Comparison of ENCODE assay signal across 9 mouse cellular contexts in the genomic region with DNA sequence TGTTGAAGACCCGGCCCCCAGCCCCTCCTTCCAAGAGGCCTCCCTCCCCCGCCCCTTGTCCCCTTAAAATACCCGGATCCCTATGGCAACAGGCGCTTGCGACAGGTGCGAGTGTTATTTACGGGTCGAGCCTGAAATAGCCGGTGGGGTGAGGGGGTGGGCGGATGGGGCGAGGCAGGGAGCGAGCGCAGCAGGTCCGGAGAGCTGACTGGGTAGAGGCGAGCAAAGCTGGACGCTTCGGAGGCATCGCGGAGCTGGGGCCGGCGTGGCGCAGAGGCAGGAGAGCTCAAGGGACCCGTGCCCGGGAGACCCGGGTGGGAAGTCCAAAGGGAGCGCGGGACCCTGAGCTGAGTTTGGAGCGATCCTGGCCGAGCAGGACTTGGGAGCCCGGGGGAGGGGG. TPM values are rescaled to one million over a fixed set of nuclear protein-coding genes. Genes with fewer than 3 reads are reported as not detected.
A peak's percentile ranks its signal among the peaks of the same experiment; 100 is the strongest.
DNase-seq lines count a peak whose midpoint lies in the region; ATAC-seq and TF ChIP-seq lines count a peak whose summit lies in the region.
"Had no signal": no experiment of that assay in that cellular context is flagged by ENCODE, and none has a peak within 500 bp of the region (broad histone marks: within the 10 kb centered on the region; RNA-seq: fewer than 3 reads in every experiment).

No protein-coding gene starts in this region.

- H3K4me1 ChIP-seq in lung, embryonic 16.5 days (replicated peaks; ENCODE audit: control insufficient read depth, insufficient read depth, low read length), result no peaks in the 10 kb centered on the region
- H3K4me1 ChIP-seq in forebrain, embryonic 13.5 days, result peaks cover 8% of the 10 kb centered on the region; the same call in 1 of the 2 replicates
- no peaks in the 10 kb centered on the region for H3K4me1 ChIP-seq in hindbrain, postnatal 0 days (ENCODE audit: insufficient read depth, low read length)
- no peaks in the 10 kb centered on the region for H3K4me1 ChIP-seq in kidney, adult 2 months (ENCODE audit: control insufficient read depth, insufficient read depth, low read length)
- H3K4me1 ChIP-seq: liver, embryonic 15.5 days had no signal

- no peak overlapping the region for H3K27ac ChIP-seq in lung, embryonic 16.5 days (ENCODE audit: low read length)
- no peak overlapping the region for H3K27ac ChIP-seq in forebrain, embryonic 13.5 days
- H3K27ac ChIP-seq in hindbrain, postnatal 0 days, result no peak overlapping the region
- no peak overlapping the region for H3K27ac ChIP-seq in kidney, adult 2 months (ENCODE audit: insufficient read depth, low read depth, low read length)
- H3K27ac ChIP-seq: liver, embryonic 15.5 days had no signal

- 0 out of 2 replicates have a peak overlapping the region, but pooled peaks have one; percentile 5 for H3K4me3 ChIP-seq in lung, embryonic 16.5 days (ENCODE audit: low read length)
- peak overlapping the region; percentile 28 for H3K4me3 ChIP-seq in forebrain, embryonic 13.5 days
- peak overlapping the region; percentile 26 for H3K4me3 ChIP-seq in hindbrain, postnatal 0 days (ENCODE audit: low read length)
- no peak overlapping the region for H3K4me3 ChIP-seq in kidney, adult 2 months (ENCODE audit: insufficient read depth, low read depth, low read length)
- H3K4me3 ChIP-seq: liver, embryonic 15.5 days had no signal

- no peaks in the 10 kb centered on the region for H3K9me3 ChIP-seq in lung, embryonic 16.5 days (ENCODE audit: control insufficient read depth, low read length)
- no peaks in the 10 kb centered on the region for H3K9me3 ChIP-seq in forebrain, embryonic 13.5 days (replicated peaks)
- no peaks in the 10 kb centered on the region for H3K9me3 ChIP-seq in hindbrain, postnatal 0 days (ENCODE audit: low read length)
- H3K9me3 ChIP-seq: liver, embryonic 15.5 days had no signal

- no peak overlapping the region for H3K9ac ChIP-seq in lung, embryonic 16.5 days (ENCODE audit: low read length)
- H3K9ac ChIP-seq in forebrain, embryonic 13.5 days, result peak overlapping the region; percentile 45
- 0 out of 2 replicates have a peak overlapping the region, but pooled peaks have one; percentile 18 for H3K9ac ChIP-seq in hindbrain, postnatal 0 days (replicated peaks; ENCODE audit: low read length)
- H3K9ac ChIP-seq: liver, embryonic 15.5 days had no signal

- TF ChIP-seq CTCF in hindbrain, postnatal 0 days (IDR thresholded peaks at IDR 0.05; ENCODE audit: low read depth), result no peak
- TF ChIP-seq CTCF in kidney, adult 2 months (conservative IDR thresholded peaks at IDR 0.05; ENCODE audit: insufficient read depth, insufficient read length, low read depth, low read length), result no peak

- peak overlapping the region; percentile 32; the same call in 1 of the 2 replicates for H3K4me2 ChIP-seq in lung, embryonic 16.5 days (ENCODE audit: low read depth, low read length)
- peak overlapping the region; percentile 59 for H3K4me2 ChIP-seq in forebrain, embryonic 13.5 days
- peak overlapping the region; percentile 47 for H3K4me2 ChIP-seq in hindbrain, postnatal 0 days (ENCODE audit: low read depth, low read length)
- H3K4me2 ChIP-seq: liver, embryonic 15.5 days had no signal

- WGBS in lung, embryonic 16.5 days, result 2% methylated on average over 30 of the region's 30 CpGs
- WGBS in forebrain, embryonic 13.5 days, result 2% methylated on average over 30 of the region's 30 CpGs
- WGBS in hindbrain, postnatal 0 days, result 2% methylated on average over 27 of the region's 30 CpGs
- WGBS in kidney, adult 2 months, result 2% methylated on average over 30 of the region's 30 CpGs

- TF ChIP-seq POLR2A in kidney, adult 2 months (IDR thresholded peaks at IDR 0.05; ENCODE audit: low read depth, low read length), result no peak

- peaks cover 40% of the 10 kb centered on the region for H3K27me3 ChIP-seq in lung, embryonic 16.5 days (ENCODE audit: control insufficient read depth, insufficient read depth, low read depth, low read length)
- H3K27me3 ChIP-seq in forebrain, embryonic 13.5 days, result peaks cover 39% of the 10 kb centered on the region
- H3K27me3 ChIP-seq in hindbrain, postnatal 0 days (ENCODE audit: insufficient read depth, low read length), result peaks cover 17% of the 10 kb centered on the region
- no peaks in the 10 kb centered on the region for H3K27me3 ChIP-seq in kidney, adult 2 months (replicated peaks; ENCODE audit: control insufficient read depth, insufficient read depth, low read length)

- H3K36me3 ChIP-seq in lung, embryonic 16.5 days (ENCODE audit: control insufficient read depth, insufficient read depth, low read length), result no peaks in the 10 kb centered on the region
- H3K36me3 ChIP-seq in forebrain, embryonic 13.5 days (ENCODE audit: poor library complexity, severe bottlenecking), result no peaks in the 10 kb centered on the region
- H3K36me3 ChIP-seq in hindbrain, postnatal 0 days (ENCODE audit: insufficient read depth, low read length), result no peaks in the 10 kb centered on the region
- H3K36me3 ChIP-seq in kidney, adult 2 months (ENCODE audit: control insufficient read depth, insufficient read depth, low read length), result no peaks in the 10 kb centered on the region
- H3K36me3 ChIP-seq: liver, embryonic 15.5 days had no signal

- DNase-seq in lung, postnatal 25 days (ENCODE audit: low spot score), result no peak
- DNase-seq in hindbrain, postnatal 0 days (ENCODE audit: low spot score), result no peak
- DNase-seq in retina, postnatal 1 day, result peak; percentile 39
- DNase-seq in layer of hippocampus, adult 9-10 months (ENCODE audit: low spot score), result no peak
- no peak for DNase-seq in layer of hippocampus, adult 11-12 months (ENCODE audit: low spot score)
- DNase-seq in kidney, adult 2 months, result no peak

- ATAC-seq in lung, embryonic 16.5 days (ENCODE audit: low read depth), result 0 out of 2 replicates have a peak, but pooled peaks have one; percentile 28
- peak; percentile 52 for ATAC-seq in forebrain, embryonic 13.5 days
- ATAC-seq in hindbrain, postnatal 0 days, result 0 out of 2 replicates have a peak, but pooled peaks have one; percentile 33

RNA-seq across cellular contexts. Expression of a gene that starts 0.6 kb away (rescaled TPM):
- 0.19 and 0.70 TPM in 2 replicates for polyA plus RNA-seq in lung, embryonic 16.5 days (2015; fragmentation: Nextera tagmentation; extraction: Ambion mirVana)
- polyA plus RNA-seq in forebrain, embryonic 13.5 days (2015; fragmentation: Nextera tagmentation; extraction: Ambion mirVana), result not detected in 2 replicates
- total RNA-seq in hindbrain, postnatal 0 days (2014; rRNA removed), result not detected in 2 replicates
- polyA plus RNA-seq in hindbrain, postnatal 0 days (2015; fragmentation: Nextera tagmentation; extraction: Ambion mirVana), result 0.26 and 0.28 TPM in 2 replicates
- 1.3 TPM in 1 of 2 replicates, not detected in the other for polyA plus RNA-seq in kidney, adult 2 months (2012; rRNA removed)

RNA-seq across cellular contexts. Expression of a gene that starts 32.9 kb away (rescaled TPM):
- 0.73 and 0.79 TPM in 2 replicates for polyA plus RNA-seq in lung, embryonic 16.5 days (2015; fragmentation: Nextera tagmentation; extraction: Ambion mirVana)
- 10.0 and 12.6 TPM in 2 replicates for polyA plus RNA-seq in forebrain, embryonic 13.5 days (2015; fragmentation: Nextera tagmentation; extraction: Ambion mirVana)
- 36.5 and 49.0 TPM in 2 replicates for total RNA-seq in hindbrain, postnatal 0 days (2014; rRNA removed)
- polyA plus RNA-seq in hindbrain, postnatal 0 days (2015; fragmentation: Nextera tagmentation; extraction: Ambion mirVana), result 15.0 and 16.1 TPM in 2 replicates
- polyA plus RNA-seq in kidney, adult 2 months (2012; rRNA removed), result 0.11 TPM in 1 of 2 replicates, not detected in the other
- polyA plus RNA-seq: liver, embryonic 15.5 days had no signal
